Mouse (Mus musculus) liver, postnatal 0 days (tissue): ENCODE data around the gene Ctsk. TPM values are rescaled to one million over a fixed set of nuclear protein-coding genes. Genes with fewer than 3 reads are reported as not detected.
"Not testable (repeated sequence)": the region's sequence is repeated elsewhere in the genome, so short reads cannot be mapped to it uniquely, and the experiment has no call there.

Experiments
- ATAC-seq: fragments of 200-750 bp; cut with Nextera tagmentation; 2 replicates; pipeline ENCODE4 v1.8.0; 2017; ENCODE audit warnings: mild to moderate bottlenecking, moderate library complexity
- DNase-seq: peaks from one replicate; pipeline ENCODE4 v3.0.0-alpha.2; 2016
- H3K27ac ChIP-seq: fragments of 300-500 bp; sonication (generic); 2 replicates; pipeline ENCODE4 v1.5.1; 2014; ENCODE audit warnings: antibody characterized with exemption, moderate library complexity, mild to moderate bottlenecking, low read depth
- H3K27me3 ChIP-seq: fragments of 300-500 bp; sonication (generic); 2 replicates; pipeline ENCODE4 v1.6.1; 2014; ENCODE audit warnings: low read length, control low read depth, mixed read lengths; ENCODE audit not compliant: insufficient read depth
- H3K36me3 ChIP-seq: fragments of 300-500 bp; sonication (generic); replicated peaks from 2 replicates; pipeline ENCODE4 v1.6.1; 2014; ENCODE audit warnings: mild to moderate bottlenecking, control low read depth, low read length, moderate library complexity, mixed read lengths; ENCODE audit not compliant: insufficient read depth
- H3K4me1 ChIP-seq: fragments of 300-500 bp; sonication (generic); 2 replicates; pipeline ENCODE4 v1.6.1; 2014; ENCODE audit warnings: antibody characterized with exemption, mild to moderate bottlenecking, control low read depth; ENCODE audit not compliant: insufficient read depth
- H3K4me2 ChIP-seq: fragments of 300-500 bp; sonication (generic); 2 replicates; pipeline ENCODE4 v1.6.1; 2014; ENCODE audit warnings: low read depth, mild to moderate bottlenecking, low read length, moderate library complexity, mixed read lengths
- H3K4me3 ChIP-seq: fragments of 300-500 bp; sonication (generic); 2 replicates; pipeline ENCODE4 v1.5.1; 2014; ENCODE audit warnings: low read depth, low read length
- H3K9ac ChIP-seq: fragments of 300-500 bp; sonication (generic); replicated peaks from 2 replicates; pipeline ENCODE4 v1.6.1; 2014; ENCODE audit warnings: mild to moderate bottlenecking, moderate library complexity
- H3K9me3 ChIP-seq: fragments of 300-500 bp; sonication (generic); 2 replicates; pipeline ENCODE4 v1.6.1; 2016; ENCODE audit warnings: mild to moderate bottlenecking, control low read depth, low read length, mixed read lengths
- CTCF ChIP-seq: sonication (generic); IDR thresholded peaks from 2 replicates; pipeline ENCODE4 v1.5.1; 2016; ENCODE audit warnings: antibody characterized with exemption, low read depth
- EP300 ChIP-seq: IDR thresholded peaks from 2 replicates; pipeline ENCODE4 v1.6.1; 2016; ENCODE audit warnings: antibody characterized with exemption, low read depth, mild to moderate bottlenecking
- WGBS: fragments of 180-500 bp; shearing (Covaris S2); extraction: QIAGEN DNeasy Blood & Tissue Kit; methylation state at CpG from one replicate; pipeline ENCODE4 v1.1.7; 2014; ENCODE audit not compliant: insufficient replicate concordance; 5-methylcytosine and 5-hydroxymethylcytosine counted together
- polyA plus RNA-seq: library from polyadenylated mRNA; unstranded; fragments of >200 nt; fragmentation: Nextera tagmentation; extraction: Ambion mirVana; gene quantifications from 2 replicates; pipeline ENCODE4 v1.2.1, GENCODE M21; 2015

Gene Ctsk
- polyA plus RNA-seq, 1 experiment from 2014 or later = 2.3 TPM

GRCm38 (mm10) chr3:95539837-95540236 lies 40.8 kb downstream of the Ctsk start:
- TF ChIP-seq CTCF (no peak), EP300 (no peak)
- Histone ChIP-seq H3K4me2 (no peak overlapping the region), H3K27ac (no peak overlapping the region), H3K9me3 (no peaks in the 10 kb centered on the region), H3K4me1 (no peaks in the 10 kb centered on the region), H3K4me3 (no peak overlapping the region), H3K9ac (no peak overlapping the region), H3K27me3 (no peaks in the 10 kb centered on the region), H3K36me3 (no peaks in the 10 kb centered on the region)
- DNase-seq (no peak), ATAC-seq (no peak)
- 78% methylated on average over 4 of the region's 4 CpGs for WGBS

- not testable (repeated sequence) for H3K4me1 ChIP-seq, H3K36me3 ChIP-seq, H3K27ac ChIP-seq, H3K4me2 ChIP-seq, H3K9me3 ChIP-seq, H3K27me3 ChIP-seq, DNase-seq, H3K9ac ChIP-seq, H3K4me3 ChIP-seq, ATAC-seq
- 44% methylated on average over 2 of the region's 2 CpGs for WGBS
Observed at GRCm38 (mm10) chr3:95541186-95541585, 42.1 kb downstream of the Ctsk start.

DNA sequence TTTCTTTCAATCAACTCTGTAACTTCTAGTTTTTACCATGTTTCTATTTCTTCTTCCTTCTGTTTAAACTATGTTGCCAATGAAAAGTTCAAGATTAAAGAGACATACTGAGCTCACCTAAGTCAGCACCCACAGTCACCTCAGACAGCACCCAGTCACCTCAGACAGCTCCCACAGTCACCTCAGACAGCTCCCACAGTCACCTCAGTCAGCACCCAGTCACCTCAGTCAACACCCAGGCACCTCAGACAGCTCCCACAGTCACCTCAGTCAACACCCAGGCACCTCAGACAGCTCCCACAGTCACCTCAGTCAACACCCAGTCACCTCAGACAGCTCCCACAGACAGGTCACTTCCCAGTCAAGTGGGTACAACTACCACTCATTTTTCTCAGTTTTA lies 43.1 kb downstream of the Ctsk start:
- no peaks in the 10 kb centered on the region for H3K9me3 ChIP-seq
- DNase-seq (no peak), ATAC-seq (no peak)
- no peak overlapping the region for H3K9ac ChIP-seq
- no peak overlapping the region for H3K4me3 ChIP-seq
- no peak overlapping the region for H3K4me2 ChIP-seq
- no peak overlapping the region for H3K27ac ChIP-seq
- TF ChIP-seq EP300 (no peak), CTCF (no peak)
- no peaks in the 10 kb centered on the region for H3K36me3 ChIP-seq
- no peaks in the 10 kb centered on the region for H3K27me3 ChIP-seq
- H3K4me1 ChIP-seq = no peaks in the 10 kb centered on the region

DNA sequence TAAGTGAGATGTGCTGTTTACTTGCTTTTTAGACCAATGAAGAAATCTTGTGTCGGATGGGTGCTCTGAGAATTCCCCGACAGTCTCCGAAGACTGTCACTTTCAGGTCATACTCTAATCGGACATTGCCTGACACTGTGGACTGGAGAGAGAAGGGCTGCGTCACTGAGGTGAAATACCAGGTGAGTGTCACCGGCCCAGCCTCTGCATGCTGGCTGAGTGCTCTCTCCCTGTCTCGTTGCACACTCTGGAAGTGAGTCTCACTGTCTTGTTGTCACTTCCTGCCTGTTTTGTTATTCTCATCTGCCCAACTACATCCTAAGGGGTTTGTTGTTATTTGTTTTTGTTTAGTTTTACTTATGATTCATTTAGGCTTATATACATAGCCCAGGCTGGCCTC lies 43.9 kb downstream of the Ctsk start:
- H3K9ac ChIP-seq = no peak overlapping the region
- TF ChIP-seq EP300 (no peak), CTCF (no peak)
- no peak for DNase-seq
- H3K9me3 ChIP-seq = no peaks in the 10 kb centered on the region
- H3K4me1 ChIP-seq = no peaks in the 10 kb centered on the region
- no peaks in the 10 kb centered on the region for H3K27me3 ChIP-seq
- H3K4me2 ChIP-seq = no peak overlapping the region
- H3K36me3 ChIP-seq = no peaks in the 10 kb centered on the region
- WGBS = 69% methylated on average over 7 of the region's 7 CpGs
- no peak for ATAC-seq
- no peak overlapping the region for H3K4me3 ChIP-seq
- H3K27ac ChIP-seq = no peak overlapping the region

DNA sequence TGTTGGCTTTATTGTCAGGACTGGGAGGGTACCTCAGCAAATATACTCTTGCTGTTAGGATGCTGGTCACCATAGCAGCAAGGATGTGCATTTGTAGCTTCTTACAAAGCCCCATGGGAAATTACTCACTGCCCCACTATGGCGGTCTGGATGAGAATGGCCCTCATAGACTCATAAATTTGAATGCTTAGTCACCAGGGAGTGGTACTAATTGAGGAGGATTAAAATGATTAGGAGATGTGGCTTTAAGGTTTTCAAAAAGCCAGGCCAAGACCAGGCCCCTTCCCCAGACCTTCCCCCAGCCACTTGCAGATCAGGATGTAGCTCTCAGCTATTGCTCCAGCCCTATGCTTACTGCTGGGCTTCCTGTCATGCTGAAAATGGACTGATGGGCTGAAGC lies 51.1 kb downstream of the Ctsk start:
- H3K36me3 ChIP-seq = no peaks in the 10 kb centered on the region
- no peak overlapping the region for H3K27ac ChIP-seq
- DNase-seq (no peak), ATAC-seq (no peak)
- H3K9me3 ChIP-seq = no peaks in the 10 kb centered on the region
- no peak overlapping the region for H3K4me2 ChIP-seq
- peaks cover 3% of the 10 kb centered on the region; the same call in 1 of the 2 replicates for H3K4me1 ChIP-seq
- no peak overlapping the region for H3K4me3 ChIP-seq
- WGBS = 79% methylated on average over 1 of the region's 1 CpGs
- no peaks in the 10 kb centered on the region for H3K27me3 ChIP-seq
- TF ChIP-seq CTCF (no peak), EP300 (no peak)
- no peak overlapping the region for H3K9ac ChIP-seq

DNA sequence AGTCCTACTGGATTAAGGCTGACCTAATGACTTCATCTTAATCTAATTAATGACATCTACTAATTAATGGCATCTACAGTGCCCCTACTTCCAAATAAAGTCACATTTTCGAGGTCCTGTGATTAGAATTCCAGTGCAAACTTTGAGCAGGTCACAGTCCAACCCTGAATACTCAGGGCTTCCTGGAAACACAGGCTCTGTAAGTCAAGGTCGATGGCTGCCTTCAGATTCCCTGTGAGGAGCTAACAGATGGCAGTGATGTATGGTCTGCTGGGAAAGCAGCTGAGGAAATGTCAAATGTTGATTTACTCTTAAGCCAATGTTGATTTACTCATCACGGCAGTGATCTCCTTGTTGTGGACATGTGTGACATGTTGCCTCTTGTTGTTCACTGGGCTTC lies 54.9 kb downstream of the Ctsk start:
- DNase-seq (no peak), ATAC-seq (no peak)
- H3K9me3 ChIP-seq = no peaks in the 10 kb centered on the region
- H3K4me2 ChIP-seq = no peak overlapping the region
- no peaks in the 10 kb centered on the region for H3K27me3 ChIP-seq
- 37% methylated on average over 3 of the region's 3 CpGs for WGBS
- no peak overlapping the region for H3K4me3 ChIP-seq
- no peak overlapping the region for H3K27ac ChIP-seq
- no peaks in the 10 kb centered on the region for H3K36me3 ChIP-seq
- peaks cover 3% of the 10 kb centered on the region; the same call in 1 of the 2 replicates for H3K4me1 ChIP-seq
- H3K9ac ChIP-seq = no peak overlapping the region
- TF ChIP-seq EP300 = no peak
- no peak for TF ChIP-seq CTCF

Other genes starting within 250 kb of the Ctsk start
- not detected in 2 replicates for gene Bnipl, start 248.1 kb upstream of the Ctsk start, polyA plus RNA-seq
- gene Mindy1, start 217.9 kb upstream of the Ctsk start, polyA plus RNA-seq = 41.4 and 42.8 TPM in 2 replicates
- 10.6 and 10.7 TPM in 2 replicates for gene Prune1, start 217.2 kb upstream of the Ctsk start, polyA plus RNA-seq
- 1.2 TPM in 2 replicates for gene Anxa9, start 192.1 kb upstream of the Ctsk start, polyA plus RNA-seq
- gene Cers2, start 184.5 kb upstream of the Ctsk start, polyA plus RNA-seq = 124 and 125 TPM in 2 replicates
- gene Setdb1, start 142.1 kb upstream of the Ctsk start, polyA plus RNA-seq = 6.3 and 6.6 TPM in 2 replicates
- gene 4930558C23Rik, start 96.4 kb upstream of the Ctsk start, polyA plus RNA-seq = not detected in 2 replicates
- gene Arnt, start 64.9 kb upstream of the Ctsk start, polyA plus RNA-seq = 7.9 and 9.4 TPM in 2 replicates
- 89.4 and 92.8 TPM in 2 replicates for gene Ctss, start 27.5 kb downstream of the Ctsk start, polyA plus RNA-seq
- gene Hormad1, start 60.4 kb downstream of the Ctsk start, polyA plus RNA-seq = not detected in 2 replicates
- 11.1 and 11.3 TPM in 2 replicates for gene Golph3l, start 89.7 kb downstream of the Ctsk start, polyA plus RNA-seq
- gene Ensa, start 125.7 kb downstream of the Ctsk start, polyA plus RNA-seq = 20.1 and 23.9 TPM in 2 replicates
- gene Mcl1, start 159.5 kb downstream of the Ctsk start, polyA plus RNA-seq = 36.2 and 38.2 TPM in 2 replicates
- 2.5 and 2.6 TPM in 2 replicates for gene Adamtsl4, start 188.7 kb downstream of the Ctsk start, polyA plus RNA-seq
- 81.2 and 90.1 TPM in 2 replicates for gene Ecm1, start 240.3 kb downstream of the Ctsk start, polyA plus RNA-seq